Mouse (Mus musculus): ENCODE measurements at regions not wholly inside any gene's neighbourhood (a gene's known extent, or its start where the extent isn't known, plus 50 kb on each side); places are given as distances from the start of the nearest gene placed in this dataset.

DNA sequence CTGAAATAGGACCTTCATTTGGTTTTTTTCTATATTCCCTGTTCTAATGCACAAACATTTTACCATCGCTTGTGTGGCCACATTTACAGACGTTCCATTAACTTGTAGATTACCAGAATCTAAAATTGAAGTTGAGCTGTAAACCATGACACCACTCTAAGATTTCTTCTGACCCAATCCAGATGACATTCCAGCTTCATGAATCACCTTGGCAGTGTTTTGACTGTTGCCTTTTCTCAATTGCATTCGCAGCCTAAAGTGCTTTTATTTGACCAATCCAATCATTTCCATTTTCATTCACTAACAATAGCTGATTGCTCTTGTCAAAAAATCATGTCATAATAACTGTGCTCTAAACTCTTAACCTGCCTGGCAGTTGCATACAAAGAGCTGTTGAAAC lies 144.8 kb downstream of the Mdfic start:
- no peak for DNase-seq

- no peak for DNase-seq
Measured at GRCm38 (mm10) chr6:15882288-15882903, 161.9 kb downstream of the Mdfic start.

GRCm38 (mm10) chr6:15893066-15893465 lies 172.6 kb downstream of the Mdfic start:
- no peak for DNase-seq

DNA sequence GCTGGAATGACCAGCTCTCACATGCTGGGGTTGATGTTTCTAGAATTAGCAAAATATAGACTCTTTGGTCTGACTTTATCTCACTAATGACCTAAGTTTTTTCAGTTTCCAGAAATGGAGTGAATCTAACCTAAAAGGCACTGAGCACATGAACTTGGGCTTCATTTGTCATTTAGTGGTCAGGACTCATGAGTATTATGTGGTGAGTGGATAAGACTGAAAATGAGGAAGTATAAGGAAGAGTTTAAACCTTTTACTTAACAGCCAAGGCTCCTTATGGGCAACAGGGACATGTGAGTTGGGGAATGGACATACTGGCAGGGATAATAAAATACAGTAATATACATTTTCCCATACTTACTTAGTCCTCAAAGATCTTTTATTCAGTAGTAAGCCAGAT lies 180.0 kb downstream of the Mdfic start:
- DNase-seq: no peak

GRCm38 (mm10) chr6:15902665-15903274 lies 182.3 kb downstream of the Mdfic start:
- no peak for DNase-seq

DNA sequence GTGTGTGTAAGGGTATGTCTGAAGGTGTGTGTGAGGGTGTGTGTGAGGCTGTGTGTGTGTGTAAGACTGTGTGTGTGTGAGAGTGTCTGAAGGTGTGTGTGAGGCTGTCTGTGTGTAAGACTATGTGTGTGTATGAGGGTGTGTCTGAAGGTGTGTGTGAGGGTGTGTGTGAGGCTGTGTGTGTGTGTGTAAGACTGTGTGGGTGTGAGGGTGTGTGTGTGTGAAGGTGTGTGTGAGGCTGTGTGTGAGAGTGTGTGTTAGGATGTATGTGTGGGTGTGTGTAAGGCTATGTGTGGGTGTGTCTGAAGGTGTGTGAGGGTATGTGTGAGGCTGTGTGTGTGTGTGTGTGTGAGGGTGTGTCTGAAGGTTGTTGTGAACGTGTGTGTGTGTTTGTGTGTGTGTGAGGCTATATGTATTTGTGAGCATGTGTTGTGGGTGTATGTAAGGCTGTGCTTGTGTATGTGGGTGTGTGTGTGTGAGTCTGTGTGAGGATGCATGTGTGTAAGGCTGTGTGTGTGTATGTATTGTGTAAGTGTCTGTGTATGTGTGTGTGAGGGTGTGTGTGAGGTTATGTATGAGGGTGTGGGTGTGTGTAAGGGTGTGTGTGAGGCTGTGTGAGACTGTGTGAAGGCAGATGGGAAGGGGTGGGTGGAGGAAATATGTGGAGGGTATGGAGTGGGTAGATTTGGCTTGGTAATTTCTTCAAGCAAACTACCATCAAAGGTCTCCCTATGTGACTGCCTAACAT lies 190.1 kb downstream of the Mdfic start:
- no peak for DNase-seq

- no peak for DNase-seq
Measured at GRCm38 (mm10) chr6:15929650-15930049, 209.2 kb downstream of the Mdfic start.

DNA sequence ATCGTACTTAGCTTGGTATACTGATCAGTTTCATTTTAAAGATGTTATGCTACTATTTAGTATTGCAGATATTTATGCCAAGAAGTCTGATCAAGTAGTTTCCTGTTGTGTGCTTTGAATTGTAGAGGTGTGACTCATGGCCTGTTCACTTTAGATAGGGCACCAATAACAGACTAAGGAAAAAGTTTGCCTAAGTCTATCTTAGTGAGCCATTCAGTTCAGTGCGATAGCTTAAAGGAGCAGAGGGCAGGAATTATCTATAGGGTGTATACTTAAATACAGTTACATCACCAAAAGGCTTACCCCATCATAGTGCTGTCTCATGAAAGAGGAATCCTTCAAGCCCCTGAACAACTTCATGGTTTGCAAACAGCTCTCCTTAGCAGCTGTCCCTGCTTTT lies 229.8 kb downstream of the Mdfic start:
- no peak for DNase-seq

DNA sequence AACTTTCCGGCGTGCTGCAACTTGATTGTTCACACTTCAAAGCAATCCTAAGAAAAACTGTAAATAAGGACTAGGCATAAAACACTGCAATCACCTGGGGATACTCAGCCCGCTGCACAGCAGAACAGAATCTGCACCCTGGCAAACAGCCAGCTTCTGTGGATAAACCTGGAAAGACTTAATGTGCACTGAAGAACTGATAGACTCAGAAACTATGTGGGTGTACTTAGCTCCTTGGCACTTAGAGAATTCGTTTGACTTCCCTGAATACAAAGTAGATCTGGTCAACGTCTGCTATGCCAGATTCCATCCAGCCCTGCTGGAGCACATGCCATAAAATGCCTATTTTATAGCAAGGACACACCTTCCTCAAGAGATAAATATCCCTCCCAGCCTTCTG lies 266.9 kb downstream of the Mdfic start:
- peak in 1 of 2 experiments; percentile 27 for DNase-seq
